Mouse (Mus musculus): ENCODE data around the gene Cygb. TPM values are rescaled to one million over a fixed set of nuclear protein-coding genes. Genes with fewer than 3 reads are reported as not detected.
A peak's percentile ranks its signal among the peaks of the same experiment; 100 is the strongest.

The Cygb gene
- polyA plus RNA-seq, 1 experiment from 2014 or later, result 12.3 TPM

DNA sequence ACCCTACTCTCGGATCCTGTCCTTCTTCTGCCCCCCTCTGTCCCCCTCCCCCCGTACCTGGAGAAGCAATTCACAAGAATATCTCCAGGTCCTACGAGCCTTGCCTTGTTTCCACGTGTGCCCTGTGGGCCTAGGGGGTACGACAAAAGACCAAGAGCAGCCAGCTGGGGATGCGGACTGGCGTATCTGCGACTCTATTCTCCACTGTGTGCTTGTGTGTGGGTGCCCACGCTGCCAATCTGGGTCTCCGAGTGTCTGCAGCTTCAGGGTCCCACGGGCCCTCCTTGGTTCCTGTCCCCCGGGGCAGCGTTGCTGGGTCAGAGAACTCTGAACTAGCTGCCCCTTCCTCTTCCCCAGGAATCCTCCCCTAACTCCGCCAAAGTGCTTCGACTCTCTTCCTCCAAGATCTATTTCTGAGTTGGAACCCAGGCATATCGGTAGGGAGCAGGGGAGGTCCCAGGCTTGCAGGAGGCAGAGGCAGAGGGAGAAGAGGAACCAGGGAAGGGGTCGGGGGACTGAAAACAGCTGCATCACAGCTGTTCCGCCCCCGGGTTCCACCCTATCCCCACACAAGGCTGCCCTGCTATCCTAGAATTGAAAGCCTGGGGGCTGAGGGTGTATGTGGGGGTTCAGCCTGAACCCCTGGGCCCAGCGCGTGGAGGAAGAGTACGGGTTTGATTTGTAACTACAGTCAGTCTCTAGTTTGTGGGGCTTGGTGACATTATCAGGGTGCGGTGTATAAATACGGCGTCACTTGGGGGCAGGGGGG lies 1.6 kb downstream of the Cygb start:
- ATAC-seq, result no peak
- Histone ChIP-seq H3K4me2 (ENCODE audit: low read depth, low read length) (peak overlapping the region; percentile 96), H3K27ac (ENCODE audit: low read length) (no peak overlapping the region), H3K27me3 (replicated peaks; ENCODE audit: control insufficient read depth, insufficient read depth, low read length) (peaks cover 16% of the 10 kb centered on the region; the same call in 1 of the 2 replicates), H3K9me3 (ENCODE audit: control insufficient read depth, low read length) (no peaks in the 10 kb centered on the region), H3K36me3 (ENCODE audit: control insufficient read depth, insufficient read depth, low read length) (no peaks in the 10 kb centered on the region), H3K9ac (ENCODE audit: low read depth, low read length) (peak overlapping the region; percentile 76), H3K4me3 (ENCODE audit: low read length) (peak overlapping the region; percentile 59), H3K4me1 (ENCODE audit: control insufficient read depth, insufficient read depth, low read length) (peaks cover 31% of the 10 kb centered on the region)
- WGBS, result 66% methylated on average over 25 of the region's 25 CpGs

- Histone ChIP-seq H3K36me3 (ENCODE audit: control insufficient read depth, insufficient read depth, low read length) (no peaks in the 10 kb centered on the region), H3K4me1 (ENCODE audit: control insufficient read depth, insufficient read depth, low read length) (peaks cover 32% of the 10 kb centered on the region), H3K27ac (ENCODE audit: low read length) (no peak overlapping the region), H3K9me3 (ENCODE audit: control insufficient read depth, low read length) (no peaks in the 10 kb centered on the region), H3K4me3 (ENCODE audit: low read length) (no peak overlapping the region), H3K4me2 (ENCODE audit: low read depth, low read length) (no peak overlapping the region), H3K9ac (ENCODE audit: low read depth, low read length) (no peak overlapping the region), H3K27me3 (replicated peaks; ENCODE audit: control insufficient read depth, insufficient read depth, low read length) (peaks cover 16% of the 10 kb centered on the region; the same call in 1 of the 2 replicates)
- no peak for ATAC-seq
- WGBS, result 83% methylated on average over 8 of the region's 8 CpGs
These were observed 2.8 kb downstream of the Cygb start for GRCm38 (mm10) chr11:116651339-116651738.

DNA sequence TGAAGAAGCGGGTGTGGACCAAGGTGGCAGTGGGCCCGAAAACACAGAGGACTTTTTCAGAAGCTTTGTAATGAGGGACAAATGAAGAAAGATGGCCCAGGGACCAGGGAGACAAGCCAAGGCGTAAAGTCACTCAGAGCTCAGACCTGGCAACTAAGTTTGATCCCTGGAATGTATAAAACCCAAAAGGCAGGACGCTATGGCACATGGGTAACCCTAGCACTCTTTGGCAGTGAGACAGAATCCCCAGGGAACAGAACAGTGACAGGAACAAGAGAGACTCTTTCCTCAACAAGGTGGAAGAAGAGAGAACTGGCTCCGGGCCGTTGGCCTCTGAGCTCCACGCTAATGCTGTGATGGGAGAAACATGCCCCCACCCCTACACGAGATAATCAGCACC lies 3.3 kb downstream of the Cygb start:
- WGBS, result 88% methylated on average over 8 of the region's 8 CpGs

DNA sequence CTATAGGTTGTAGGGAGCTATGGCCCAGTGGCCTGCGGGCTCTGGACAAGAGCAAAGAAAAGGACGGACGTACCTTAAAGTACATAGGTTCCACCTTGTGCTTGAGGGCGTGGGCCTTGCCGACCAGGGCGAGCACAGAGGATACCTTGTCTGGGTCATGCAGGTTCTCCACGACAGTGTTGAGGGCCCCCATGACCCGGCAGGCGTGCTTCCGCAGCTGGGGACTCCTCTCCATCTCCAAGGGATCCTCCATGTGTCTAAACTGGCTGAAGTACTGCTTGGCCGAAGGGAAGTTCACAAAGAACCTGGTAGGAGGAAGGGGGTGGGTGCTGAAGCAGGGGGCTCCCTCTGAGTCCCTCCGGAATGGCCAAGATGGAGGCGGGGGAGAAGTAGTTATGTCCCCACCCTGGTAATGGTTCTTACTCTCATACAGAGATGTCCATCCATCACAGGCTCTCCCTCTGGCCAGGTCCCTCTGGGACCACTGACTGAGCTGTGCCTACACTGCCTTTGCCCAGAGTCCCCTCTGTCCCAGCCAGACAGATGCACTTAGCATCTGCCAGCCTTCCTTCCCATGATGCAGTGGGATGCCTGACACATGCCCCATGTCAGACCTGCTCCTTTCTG lies 4.3 kb downstream of the Cygb start:
- no peak for ATAC-seq
- Histone ChIP-seq H3K4me1 (ENCODE audit: control insufficient read depth, insufficient read depth, low read length) (peaks cover 32% of the 10 kb centered on the region), H3K4me2 (ENCODE audit: low read depth, low read length) (no peak overlapping the region), H3K9ac (ENCODE audit: low read depth, low read length) (no peak overlapping the region), H3K36me3 (ENCODE audit: control insufficient read depth, insufficient read depth, low read length) (no peaks in the 10 kb centered on the region), H3K27me3 (replicated peaks; ENCODE audit: control insufficient read depth, insufficient read depth, low read length) (peaks cover 16% of the 10 kb centered on the region; the same call in 1 of the 2 replicates), H3K9me3 (ENCODE audit: control insufficient read depth, low read length) (no peaks in the 10 kb centered on the region), H3K4me3 (ENCODE audit: low read length) (no peak overlapping the region), H3K27ac (ENCODE audit: low read length) (no peak overlapping the region)
- WGBS, result 89% methylated on average over 13 of the region's 13 CpGs

More for the DNA sequence above, 3.3 kb downstream of the Cygb start:
- H3K4me3 ChIP-seq (ENCODE audit: low read length), result no peak overlapping the region
- H3K4me1 ChIP-seq (ENCODE audit: control insufficient read depth, insufficient read depth, low read length), result peaks cover 32% of the 10 kb centered on the region
- no peaks in the 10 kb centered on the region for H3K9me3 ChIP-seq (ENCODE audit: control insufficient read depth, low read length)
- ATAC-seq, result no peak
- no peak overlapping the region for H3K9ac ChIP-seq (ENCODE audit: low read depth, low read length)
- H3K27me3 ChIP-seq (replicated peaks; ENCODE audit: control insufficient read depth, insufficient read depth, low read length), result peaks cover 16% of the 10 kb centered on the region; the same call in 1 of the 2 replicates
- no peaks in the 10 kb centered on the region for H3K36me3 ChIP-seq (ENCODE audit: control insufficient read depth, insufficient read depth, low read length)
- no peak overlapping the region for H3K4me2 ChIP-seq (ENCODE audit: low read depth, low read length)
- H3K27ac ChIP-seq (ENCODE audit: low read length), result no peak overlapping the region

GRCm38 (mm10) chr11:116648976-116649375 lies 5.1 kb downstream of the Cygb start:
- no peak overlapping the region for H3K4me3 ChIP-seq (ENCODE audit: low read length)
- WGBS, result 68% methylated on average over 10 of the region's 10 CpGs
- H3K27me3 ChIP-seq (replicated peaks; ENCODE audit: control insufficient read depth, insufficient read depth, low read length), result peaks cover 13% of the 10 kb centered on the region; the same call in 1 of the 2 replicates
- no peak overlapping the region for H3K4me2 ChIP-seq (ENCODE audit: low read depth, low read length)
- H3K9me3 ChIP-seq (ENCODE audit: control insufficient read depth, low read length), result no peaks in the 10 kb centered on the region
- 0 out of 2 replicates have a peak overlapping the region, but pooled peaks have one; percentile 12 for H3K9ac ChIP-seq (ENCODE audit: low read depth, low read length)
- H3K27ac ChIP-seq (ENCODE audit: low read length), result peak overlapping the region; percentile 88
- H3K4me1 ChIP-seq (ENCODE audit: control insufficient read depth, insufficient read depth, low read length), result peaks cover 32% of the 10 kb centered on the region
- ATAC-seq, result no peak
- no peaks in the 10 kb centered on the region for H3K36me3 ChIP-seq (ENCODE audit: control insufficient read depth, insufficient read depth, low read length)

- Histone ChIP-seq H3K36me3 (ENCODE audit: control insufficient read depth, insufficient read depth, low read length) (no peaks in the 10 kb centered on the region), H3K4me3 (ENCODE audit: low read length) (no peak overlapping the region), H3K9ac (ENCODE audit: low read depth, low read length) (peak overlapping the region; percentile 43; the same call in 1 of the 2 replicates), H3K4me1 (ENCODE audit: control insufficient read depth, insufficient read depth, low read length) (peaks cover 32% of the 10 kb centered on the region), H3K27me3 (replicated peaks; ENCODE audit: control insufficient read depth, insufficient read depth, low read length) (peaks cover 13% of the 10 kb centered on the region; the same call in 1 of the 2 replicates), H3K9me3 (ENCODE audit: control insufficient read depth, low read length) (no peaks in the 10 kb centered on the region), H3K4me2 (ENCODE audit: low read depth, low read length) (no peak overlapping the region), H3K27ac (ENCODE audit: low read length) (peak overlapping the region; percentile 88)
- peak; percentile 22 for ATAC-seq
- 52% methylated on average over 18 of the region's 18 CpGs for WGBS
These were observed 5.7 kb downstream of the Cygb start for GRCm38 (mm10) chr11:116648213-116648921.

DNA sequence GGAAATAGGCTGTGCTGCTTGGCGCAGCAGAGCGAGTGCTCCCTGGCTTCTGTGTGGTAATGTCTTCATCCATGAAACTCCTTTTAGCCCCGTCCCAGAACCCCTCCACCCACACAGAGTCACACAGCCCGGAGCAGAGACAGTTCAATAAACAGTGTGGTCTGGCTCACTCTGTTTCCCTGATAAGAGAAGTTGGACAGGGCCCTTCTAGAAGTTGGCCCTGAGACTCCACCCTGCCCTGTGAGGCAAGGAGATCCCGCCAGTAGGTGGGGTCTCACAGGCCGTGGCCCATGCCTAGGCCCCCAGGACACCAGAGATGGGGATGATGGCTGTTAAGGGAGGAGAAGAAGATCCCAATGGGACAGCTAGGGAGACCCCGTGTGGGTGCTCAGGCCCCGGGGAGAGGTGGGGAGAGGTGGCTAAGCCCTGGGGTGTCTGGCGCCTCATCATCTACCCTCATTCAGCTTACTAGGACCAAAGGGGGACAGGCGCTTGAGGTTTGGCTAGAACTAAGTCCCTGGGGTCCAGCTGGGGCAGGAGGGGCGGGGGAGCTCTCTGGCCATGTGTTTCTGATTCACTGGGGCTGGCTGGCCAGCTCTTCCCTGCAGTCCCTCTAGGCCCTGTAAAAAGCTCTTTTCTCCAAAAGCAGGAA lies 6.6 kb downstream of the Cygb start:
- peak; percentile 39; the same call in 1 of the 2 replicates for ATAC-seq
- Histone ChIP-seq H3K9ac (ENCODE audit: low read depth, low read length) (peak overlapping the region; percentile 44; the same call in 1 of the 2 replicates), H3K4me2 (ENCODE audit: low read depth, low read length) (0 out of 2 replicates have a peak overlapping the region, but pooled peaks have one; percentile 5)

DNA sequence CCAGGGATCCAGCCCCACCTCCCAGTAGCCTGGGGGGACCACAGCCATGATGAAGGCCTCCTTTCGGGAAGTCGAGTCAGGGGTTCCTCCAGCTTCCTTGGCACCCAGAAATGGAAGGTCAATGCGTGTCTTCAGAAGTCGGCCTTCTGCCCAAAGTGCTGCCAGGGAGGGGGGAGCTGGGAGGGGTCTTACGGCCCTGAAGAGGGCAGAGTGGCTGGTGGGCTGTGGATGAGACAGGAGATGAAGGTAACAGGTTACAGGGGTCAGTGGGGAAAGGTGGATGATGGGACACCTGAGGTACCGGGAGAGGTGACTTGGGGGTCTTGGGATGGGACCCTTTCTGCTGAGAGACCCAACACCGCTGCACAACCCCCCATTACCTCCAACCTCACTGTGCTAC lies 7.3 kb downstream of the Cygb start:
- Histone ChIP-seq H3K27ac (ENCODE audit: low read length) (peak overlapping the region; percentile 86), H3K9ac (ENCODE audit: low read depth, low read length) (no peak overlapping the region; the same call in 1 of the 2 replicates), H3K4me3 (ENCODE audit: low read length) (no peak overlapping the region), H3K27me3 (replicated peaks; ENCODE audit: control insufficient read depth, insufficient read depth, low read length) (0 out of 2 replicates have a peak, but pooled peaks cover 1% of the 10 kb centered on the region), H3K9me3 (ENCODE audit: control insufficient read depth, low read length) (no peaks in the 10 kb centered on the region), H3K4me1 (ENCODE audit: control insufficient read depth, insufficient read depth, low read length) (peaks cover 31% of the 10 kb centered on the region), H3K4me2 (ENCODE audit: low read depth, low read length) (no peak overlapping the region), H3K36me3 (ENCODE audit: control insufficient read depth, insufficient read depth, low read length) (no peaks in the 10 kb centered on the region)
- ATAC-seq, result no peak
- 85% methylated on average over 7 of the region's 7 CpGs for WGBS

More for the DNA sequence above, 6.6 kb downstream of the Cygb start:
- Histone ChIP-seq H3K27ac (ENCODE audit: low read length) (peak overlapping the region; percentile 88), H3K4me3 (ENCODE audit: low read length) (no peak overlapping the region), H3K27me3 (replicated peaks; ENCODE audit: control insufficient read depth, insufficient read depth, low read length) (peaks cover 5% of the 10 kb centered on the region; the same call in 1 of the 2 replicates), H3K36me3 (ENCODE audit: control insufficient read depth, insufficient read depth, low read length) (no peaks in the 10 kb centered on the region), H3K4me1 (ENCODE audit: control insufficient read depth, insufficient read depth, low read length) (peaks cover 31% of the 10 kb centered on the region), H3K9me3 (ENCODE audit: control insufficient read depth, low read length) (no peaks in the 10 kb centered on the region)
- WGBS, result 47% methylated on average over 11 of the region's 11 CpGs

Data from intestine, embryonic 16.5 days (tissue).